17 mouse cellular contexts compared by ENCODE assay signal in genomic region chr11:117104044-117104757, GRCm38 (mm10). TPM values are rescaled to one million over a fixed set of nuclear protein-coding genes. Genes with fewer than 3 reads are reported as not detected.
DNase-seq lines count a peak whose midpoint lies in the region; ATAC-seq lines count a peak whose summit lies in the region.
"Had no signal": no experiment of that assay in that cellular context is flagged by ENCODE, and none has a peak within 500 bp of the region (broad histone marks: within the 10 kb centered on the region; RNA-seq: fewer than 3 reads in every experiment).

No protein-coding gene starts in this region.

- 82% methylated on average over 10 of the region's 10 CpGs for WGBS in hindbrain, embryonic 13.5 days
- WGBS in hindbrain, embryonic 11.5 days: 83% methylated on average over 10 of the region's 10 CpGs
- 72% methylated on average over 10 of the region's 10 CpGs for WGBS in lung, embryonic 15.5 days
- 71% methylated on average over 10 of the region's 10 CpGs for WGBS in liver, embryonic 12.5 days (ENCODE audit: insufficient replicate concordance)

- peaks cover 26% of the 10 kb centered on the region for H3K4me1 ChIP-seq in hindbrain, embryonic 13.5 days (replicated peaks)
- 0 out of 2 replicates have a peak, but pooled peaks cover 2% of the 10 kb centered on the region for H3K4me1 ChIP-seq in hindbrain, embryonic 11.5 days (replicated peaks; ENCODE audit: control insufficient read depth, insufficient read depth, low read length)
- peaks cover 38% of the 10 kb centered on the region for H3K4me1 ChIP-seq in lung, embryonic 15.5 days
- H3K4me1 ChIP-seq in liver, embryonic 12.5 days: peaks cover 23% of the 10 kb centered on the region

- no peak for DNase-seq in hindbrain, embryonic 11.5 days (ENCODE audit: low spot score)
- DNase-seq in right cerebral cortex, adult 18-20 months: peak; percentile 72
- no peak for DNase-seq in right cerebral cortex, postnatal 25 days
- no peak for DNase-seq in urinary bladder, postnatal 14 days (ENCODE audit: low spot score)
- DNase-seq: cerebellum, postnatal 14 days; layer of hippocampus, adult 9-11 months; liver, postnatal 0 days; thymus, postnatal 36 days had no signal

- H3K27ac ChIP-seq in hindbrain, embryonic 13.5 days: 0 out of 2 replicates have a peak overlapping the region, but pooled peaks have one; percentile 48
- H3K27ac ChIP-seq in hindbrain, embryonic 11.5 days (ENCODE audit: low read depth, low read length): no peak overlapping the region
- peak overlapping the region; percentile 35; the same call in 1 of the 2 replicates for H3K27ac ChIP-seq in lung, embryonic 15.5 days
- H3K27ac ChIP-seq in liver, embryonic 12.5 days: no peak overlapping the region
- H3K27ac ChIP-seq: limb, embryonic 12.5 days; midbrain, embryonic 15.5 days; neural tube, embryonic 13.5 days had no signal

- no peaks in the 10 kb centered on the region for H3K9me3 ChIP-seq in hindbrain, embryonic 13.5 days
- H3K9me3 ChIP-seq in hindbrain, embryonic 11.5 days (ENCODE audit: control insufficient read depth, low read length): no peaks in the 10 kb centered on the region
- no peaks in the 10 kb centered on the region for H3K9me3 ChIP-seq in lung, embryonic 15.5 days
- no peaks in the 10 kb centered on the region for H3K9me3 ChIP-seq in liver, embryonic 12.5 days (replicated peaks)
- H3K9me3 ChIP-seq: limb, embryonic 12.5 days; midbrain, embryonic 15.5 days; neural tube, embryonic 13.5 days had no signal

- no peak for ATAC-seq in hindbrain, embryonic 13.5 days (ENCODE audit: low FRiP score)
- no peak for ATAC-seq in hindbrain, embryonic 11.5 days (ENCODE audit: low FRiP score)
- ATAC-seq in lung, embryonic 15.5 days (ENCODE audit: borderline replicate concordance, extremely low read depth, low FRiP score, low TSS enrichment): no peak
- no peak for ATAC-seq in liver, embryonic 12.5 days
- ATAC-seq: forebrain, embryonic 16.5 days; intestine, postnatal 0 days; midbrain, embryonic 15.5 days; Patski had no signal

- H3K4me2 ChIP-seq in hindbrain, embryonic 13.5 days: no peak overlapping the region
- H3K4me2 ChIP-seq in hindbrain, embryonic 11.5 days (replicated peaks; ENCODE audit: low read depth, low read length): no peak overlapping the region
- no peak overlapping the region for H3K4me2 ChIP-seq in lung, embryonic 15.5 days
- H3K4me2 ChIP-seq in liver, embryonic 12.5 days: no peak overlapping the region
- H3K4me2 ChIP-seq: limb, embryonic 12.5 days; midbrain, embryonic 15.5 days; neural tube, embryonic 13.5 days had no signal

- H3K4me3 ChIP-seq in hindbrain, embryonic 13.5 days: no peak overlapping the region
- no peak overlapping the region for H3K4me3 ChIP-seq in hindbrain, embryonic 11.5 days (ENCODE audit: low read depth, low read length)
- no peak overlapping the region for H3K4me3 ChIP-seq in lung, embryonic 15.5 days
- H3K4me3 ChIP-seq in liver, embryonic 12.5 days: no peak overlapping the region
- H3K4me3 ChIP-seq: limb, embryonic 12.5 days; midbrain, embryonic 15.5 days; neural tube, embryonic 13.5 days had no signal

- H3K36me3 ChIP-seq in hindbrain, embryonic 13.5 days: no peaks in the 10 kb centered on the region
- H3K36me3 ChIP-seq in hindbrain, embryonic 11.5 days (ENCODE audit: control insufficient read depth, insufficient read depth, low read length): no peaks in the 10 kb centered on the region
- H3K36me3 ChIP-seq in lung, embryonic 15.5 days: no peaks in the 10 kb centered on the region
- H3K36me3 ChIP-seq in liver, embryonic 12.5 days: no peaks in the 10 kb centered on the region
- H3K36me3 ChIP-seq: limb, embryonic 12.5 days; midbrain, embryonic 15.5 days; neural tube, embryonic 13.5 days had no signal

- H3K27me3 ChIP-seq in hindbrain, embryonic 13.5 days: no peaks in the 10 kb centered on the region
- no peaks in the 10 kb centered on the region for H3K27me3 ChIP-seq in hindbrain, embryonic 11.5 days (ENCODE audit: control insufficient read depth, insufficient read depth, low read length)
- no peaks in the 10 kb centered on the region for H3K27me3 ChIP-seq in lung, embryonic 15.5 days
- H3K27me3 ChIP-seq in liver, embryonic 12.5 days (replicated peaks): peaks cover 7% of the 10 kb centered on the region; the same call in 1 of the 2 replicates
- H3K27me3 ChIP-seq: limb, embryonic 12.5 days; midbrain, embryonic 15.5 days; neural tube, embryonic 13.5 days; Patski had no signal

- no peak overlapping the region; the same call in 1 of the 2 replicates for H3K9ac ChIP-seq in hindbrain, embryonic 13.5 days
- no peak overlapping the region for H3K9ac ChIP-seq in hindbrain, embryonic 11.5 days (ENCODE audit: low read depth, low read length)
- no peak overlapping the region for H3K9ac ChIP-seq in lung, embryonic 15.5 days
- H3K9ac ChIP-seq in liver, embryonic 12.5 days: no peak overlapping the region
- H3K9ac ChIP-seq: limb, embryonic 12.5 days; liver, postnatal 0 days; midbrain, embryonic 15.5 days; neural tube, embryonic 13.5 days had no signal

RNA-seq across cellular contexts. Expression of gene Sec14l1, which starts 10.8 kb away (rescaled TPM):
- 63.3 and 65.9 TPM in 2 replicates for polyA plus RNA-seq in hindbrain, embryonic 13.5 days (2015; fragmentation: Nextera tagmentation; extraction: Ambion mirVana)
- polyA plus RNA-seq in hindbrain, embryonic 11.5 days (2014; fragmentation: Nextera tagmentation; extraction: Ambion mirVana): 36.7 and 36.9 TPM in 2 replicates
- 68.9 and 73.9 TPM in 2 replicates for polyA plus RNA-seq in lung, embryonic 15.5 days (2015; fragmentation: Nextera tagmentation; extraction: Ambion mirVana)
- polyA plus RNA-seq in liver, embryonic 12.5 days (2016; fragmentation: Nextera tagmentation; extraction: Ambion mirVana): 26.9 and 27.5 TPM in 2 replicates

Comparison
In these comparisons a context has a peak if more than half of its experiments do, and no peak if none do; other contexts are left out.
1. H3K27ac ChIP-seq: peak in hindbrain, embryonic 13.5 days (single experiment) and lung, embryonic 15.5 days (single experiment); none in hindbrain, embryonic 11.5 days (single experiment) and liver, embryonic 12.5 days (single experiment).